Mouse (Mus musculus) lung, adult 2 months (tissue): ENCODE results near the gene Cntn5.

ENCODE experiments used
- CTCF ChIP-seq: fragments of 200-500 bp; IDR thresholded peaks from 2 replicates; pipeline ENCODE4 v1.5.1; 2011; ENCODE audit warnings: mild to moderate bottlenecking, low read length, control low read depth; ENCODE audit not compliant: insufficient read depth
- POLR2A ChIP-seq: fragments of 200-500 bp; IDR thresholded peaks from 2 replicates; pipeline ENCODE4 v1.6.1; 2011; ENCODE audit warnings: low read depth, mild to moderate bottlenecking, control low read depth, low read length, borderline replicate concordance; ENCODE audit errors: extremely low read depth

DNA sequence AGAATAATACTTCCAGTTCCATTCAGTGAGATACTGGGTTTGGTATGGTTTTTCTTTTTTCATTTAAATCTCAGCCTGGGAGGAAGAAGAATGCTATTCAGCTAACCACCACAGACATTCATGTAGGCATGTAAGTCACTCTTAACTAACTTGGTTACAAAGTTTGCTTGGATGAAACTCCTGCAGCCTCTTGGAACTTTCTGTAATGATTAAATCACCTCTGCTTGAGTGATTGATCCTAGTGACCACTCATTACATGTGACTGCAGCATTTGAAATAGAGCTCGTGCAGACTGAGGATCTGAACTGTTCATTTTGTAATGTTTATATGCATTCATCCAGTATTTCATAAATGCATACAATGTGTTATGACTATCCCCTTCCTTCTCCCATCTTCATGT lies 1258.3 kb downstream of the Cntn5 start:
- TF ChIP-seq CTCF (no peak), POLR2A (no peak)
